Mouse (Mus musculus): ENCODE results near the gene Kif17.

Gene Kif17

GRCm38 (mm10) chr4:138339963-138340362 lies 89.7 kb downstream of the Kif17 start:
- no peak for DNase-seq (ENCODE audit: low read depth, low spot score)

GRCm38 (mm10) chr4:138341393-138341792 lies 91.2 kb downstream of the Kif17 start:
- DNase-seq (ENCODE audit: low read depth, low spot score) = no peak

- no peak for DNase-seq (ENCODE audit: low read depth, low spot score)
Measured at GRCm38 (mm10) chr4:138342048-138342447, 91.8 kb downstream of the Kif17 start.

GRCm38 (mm10) chr4:138342778-138343177 lies 92.5 kb downstream of the Kif17 start:
- no peak for DNase-seq (ENCODE audit: low read depth, low spot score)

- no peak for DNase-seq (ENCODE audit: low read depth, low spot score)
Measured at GRCm38 (mm10) chr4:138343341-138343837, 93.2 kb downstream of the Kif17 start.

- no peak for DNase-seq (ENCODE audit: low read depth, low spot score)
Measured at GRCm38 (mm10) chr4:138344891-138345545, 94.8 kb downstream of the Kif17 start.

- DNase-seq (ENCODE audit: low read depth, low spot score) = no peak
Measured at GRCm38 (mm10) chr4:138347280-138347679, 97.0 kb downstream of the Kif17 start.

- DNase-seq (ENCODE audit: low read depth, low spot score) = no peak
Measured at GRCm38 (mm10) chr4:138348716-138349115, 98.5 kb downstream of the Kif17 start.
